Mouse (Mus musculus) midbrain, embryonic 14.5 days (tissue): ENCODE results near the gene Gm10273. TPM values are rescaled to one million over a fixed set of nuclear protein-coding genes. Genes with fewer than 3 reads are reported as not detected.
A peak's percentile ranks its signal among the peaks of the same experiment; 100 is the strongest.
"Not testable (repeated sequence)": the region's sequence is repeated elsewhere in the genome, so short reads cannot be mapped to it uniquely, and the experiment has no call there.

Experiments
- ATAC-seq: fragments of 200-750 bp; cut with Nextera tagmentation; 2 replicates; pipeline ENCODE4 v1.8.0; 2017; ENCODE audit warnings: moderate number of reproducible peaks, moderate library complexity; ENCODE audit not compliant: low FRiP score, low TSS enrichment
- DNase-seq: peaks from one replicate; pipeline ENCODE4 v3.0.0-alpha.2; 2015
- H3K27ac ChIP-seq: fragments of 300-500 bp; sonication (generic); replicated peaks from 2 replicates; pipeline ENCODE4 v1.5.1; 2014; ENCODE audit warnings: mild to moderate bottlenecking, low read depth, low read length, moderate library complexity
- H3K27me3 ChIP-seq: fragments of 300-500 bp; sonication (generic); 2 replicates; pipeline ENCODE4 v1.6.1; 2014; ENCODE audit warnings: low read length, control low read depth, mixed read lengths; ENCODE audit not compliant: control insufficient read depth, insufficient read depth
- H3K36me3 ChIP-seq: fragments of 300-500 bp; sonication (generic); 2 replicates; pipeline ENCODE4 v1.6.1; 2014; ENCODE audit warnings: low read length, control low read depth; ENCODE audit not compliant: control insufficient read depth, insufficient read depth
- H3K4me1 ChIP-seq: fragments of 300-500 bp; sonication (generic); 2 replicates; pipeline ENCODE4 v1.6.1; 2014; ENCODE audit warnings: mild to moderate bottlenecking, antibody characterized with exemption, low read length, control low read depth; ENCODE audit not compliant: control insufficient read depth, insufficient read depth
- H3K4me2 ChIP-seq: fragments of 300-500 bp; sonication (generic); 2 replicates; pipeline ENCODE4 v1.6.1; 2014; ENCODE audit warnings: mild to moderate bottlenecking, low read length, moderate library complexity
- H3K4me3 ChIP-seq: fragments of 300-500 bp; sonication (generic); replicated peaks from 2 replicates; pipeline ENCODE4 v1.5.1; 2014; ENCODE audit warnings: low read depth, low read length
- H3K9ac ChIP-seq: fragments of 300-500 bp; sonication (generic); replicated peaks from 2 replicates; pipeline ENCODE4 v1.6.1; 2014; ENCODE audit warnings: mild to moderate bottlenecking, low read length, moderate library complexity
- H3K9me3 ChIP-seq: fragments of 300-500 bp; sonication (generic); 2 replicates; pipeline ENCODE4 v1.6.1; 2016; ENCODE audit warnings: low read length, control low read depth, mixed read lengths; ENCODE audit not compliant: control insufficient read depth
- WGBS: fragments of 180-500 bp; shearing (Covaris S2); extraction: QIAGEN DNeasy Blood & Tissue Kit; methylation state at CpG from one replicate; pipeline ENCODE4 v1.1.7; 2014; 5-methylcytosine and 5-hydroxymethylcytosine counted together
- polyA plus RNA-seq: library from polyadenylated mRNA; unstranded; fragments of >200 nt; fragmentation: Nextera tagmentation; extraction: Ambion mirVana; gene quantifications from 2 replicates; pipeline ENCODE4 v1.2.1, GENCODE M21; 2014

Gene Gm10273
- 2.8 and 5.0 TPM in 2 replicates for polyA plus RNA-seq

GRCm38 (mm10) chr10:59395461-59395860 lies at the start of gene Gm10273:
TSS of gene Gm10273 (plus strand) at chr10:59395632.
- WGBS, result 93% methylated on average over 11 of the region's 25 CpGs
- not testable (repeated sequence) for H3K9ac ChIP-seq, ATAC-seq, H3K9me3 ChIP-seq, H3K4me2 ChIP-seq, H3K4me3 ChIP-seq, H3K4me1 ChIP-seq, DNase-seq, H3K27ac ChIP-seq, H3K36me3 ChIP-seq, H3K27me3 ChIP-seq

- Histone ChIP-seq H3K27ac (no peak overlapping the region), H3K4me3 (no peak overlapping the region), H3K4me2 (no peak overlapping the region), H3K27me3 (no peaks in the 10 kb centered on the region), H3K4me1 (no peaks in the 10 kb centered on the region), H3K9me3 (no peaks in the 10 kb centered on the region), H3K36me3 (peaks cover 60% of the 10 kb centered on the region), H3K9ac (no peak overlapping the region)
- DNase-seq (no peak), ATAC-seq (no peak)
- WGBS, result 95% methylated on average over 2 of the region's 2 CpGs
Measured at GRCm38 (mm10) chr10:59346560-59346959, 48.9 kb upstream of the Gm10273 start.

- Histone ChIP-seq H3K4me3 (no peak overlapping the region), H3K36me3 (peaks cover 72% of the 10 kb centered on the region), H3K4me2 (no peak overlapping the region), H3K27me3 (no peaks in the 10 kb centered on the region), H3K4me1 (no peaks in the 10 kb centered on the region), H3K27ac (no peak overlapping the region), H3K9me3 (no peaks in the 10 kb centered on the region), H3K9ac (no peak overlapping the region)
- ATAC-seq (no peak), DNase-seq (no peak)
- 97% methylated on average over 9 of the region's 9 CpGs for WGBS
Measured at GRCm38 (mm10) chr10:59348200-59348599, 47.2 kb upstream of the Gm10273 start.

GRCm38 (mm10) chr10:59349536-59349935 lies 45.9 kb upstream of the Gm10273 start:
- ATAC-seq (no peak), DNase-seq (no peak)
- H3K36me3 ChIP-seq, result peaks cover 69% of the 10 kb centered on the region
- no peak overlapping the region for H3K4me2 ChIP-seq
- no peak overlapping the region for H3K9ac ChIP-seq
- no peaks in the 10 kb centered on the region for H3K4me1 ChIP-seq
- no peaks in the 10 kb centered on the region for H3K9me3 ChIP-seq
- no peaks in the 10 kb centered on the region for H3K27me3 ChIP-seq
- no peak overlapping the region for H3K4me3 ChIP-seq
- no peak overlapping the region for H3K27ac ChIP-seq
- 97% methylated on average over 2 of the region's 2 CpGs for WGBS

GRCm38 (mm10) chr10:59353065-59353464 lies 42.4 kb upstream of the Gm10273 start:
- peaks cover 58% of the 10 kb centered on the region for H3K36me3 ChIP-seq
- WGBS, result 72% methylated on average over 1 of the region's 1 CpGs

GRCm38 (mm10) chr10:59354120-59354519 lies 41.3 kb upstream of the Gm10273 start:
- Histone ChIP-seq H3K4me1 (no peaks in the 10 kb centered on the region), H3K9me3 (no peaks in the 10 kb centered on the region), H3K9ac (no peak overlapping the region), H3K27me3 (no peaks in the 10 kb centered on the region), H3K36me3 (peaks cover 48% of the 10 kb centered on the region), H3K4me3 (no peak overlapping the region), H3K4me2 (no peak overlapping the region), H3K27ac (no peak overlapping the region)
- no peak for DNase-seq
- no peak for ATAC-seq
- WGBS, result 88% methylated on average over 12 of the region's 12 CpGs

More at GRCm38 (mm10) chr10:59353065-59353464, 42.4 kb upstream of the Gm10273 start:
- H3K27me3 ChIP-seq, result no peaks in the 10 kb centered on the region
- H3K27ac ChIP-seq, result no peak overlapping the region
- H3K4me1 ChIP-seq, result no peaks in the 10 kb centered on the region
- H3K4me3 ChIP-seq, result no peak overlapping the region
- H3K9me3 ChIP-seq, result no peaks in the 10 kb centered on the region
- DNase-seq, result no peak
- no peak for ATAC-seq
- H3K4me2 ChIP-seq, result no peak overlapping the region
- H3K9ac ChIP-seq, result no peak overlapping the region

GRCm38 (mm10) chr10:59355020-59355419 lies 40.4 kb upstream of the Gm10273 start:
- Histone ChIP-seq H3K27ac (no peak overlapping the region), H3K9me3 (no peaks in the 10 kb centered on the region), H3K27me3 (no peaks in the 10 kb centered on the region), H3K4me3 (no peak overlapping the region), H3K9ac (no peak overlapping the region), H3K4me2 (no peak overlapping the region), H3K4me1 (no peaks in the 10 kb centered on the region), H3K36me3 (peaks cover 44% of the 10 kb centered on the region)
- DNase-seq, result no peak
- no peak for ATAC-seq
- 93% methylated on average over 8 of the region's 8 CpGs for WGBS

- H3K36me3 ChIP-seq, result peaks cover 44% of the 10 kb centered on the region
- WGBS, result 92% methylated on average over 4 of the region's 4 CpGs
- no peaks in the 10 kb centered on the region for H3K9me3 ChIP-seq
- H3K27me3 ChIP-seq, result no peaks in the 10 kb centered on the region
- no peaks in the 10 kb centered on the region for H3K4me1 ChIP-seq
- ATAC-seq, result no peak
- no peak overlapping the region for H3K9ac ChIP-seq
- DNase-seq, result peak; percentile 24
- H3K4me3 ChIP-seq, result no peak overlapping the region
- no peak overlapping the region for H3K27ac ChIP-seq
- H3K4me2 ChIP-seq, result no peak overlapping the region
Measured at GRCm38 (mm10) chr10:59358744-59359143, 36.7 kb upstream of the Gm10273 start.

- no peak for ATAC-seq
- no peak overlapping the region for H3K9ac ChIP-seq
- H3K9me3 ChIP-seq, result no peaks in the 10 kb centered on the region
- H3K27me3 ChIP-seq, result no peaks in the 10 kb centered on the region
- H3K36me3 ChIP-seq, result peaks cover 63% of the 10 kb centered on the region
- H3K4me3 ChIP-seq, result no peak overlapping the region
- no peak for DNase-seq
- H3K27ac ChIP-seq, result no peak overlapping the region
- WGBS, result 96% methylated on average over 2 of the region's 2 CpGs
- no peaks in the 10 kb centered on the region for H3K4me1 ChIP-seq
- no peak overlapping the region for H3K4me2 ChIP-seq
Measured at GRCm38 (mm10) chr10:59363208-59363607, 32.2 kb upstream of the Gm10273 start.
